Mouse (Mus musculus) A20 (cell line): ENCODE measurements around the gene Ptprg.

Experiments
- DNase-seq: peaks from one replicate; pipeline ENCODE4 v3.0.0-alpha.2; 2011; ENCODE audit warnings: low read depth, low spot score

Ptprg gene

DNA sequence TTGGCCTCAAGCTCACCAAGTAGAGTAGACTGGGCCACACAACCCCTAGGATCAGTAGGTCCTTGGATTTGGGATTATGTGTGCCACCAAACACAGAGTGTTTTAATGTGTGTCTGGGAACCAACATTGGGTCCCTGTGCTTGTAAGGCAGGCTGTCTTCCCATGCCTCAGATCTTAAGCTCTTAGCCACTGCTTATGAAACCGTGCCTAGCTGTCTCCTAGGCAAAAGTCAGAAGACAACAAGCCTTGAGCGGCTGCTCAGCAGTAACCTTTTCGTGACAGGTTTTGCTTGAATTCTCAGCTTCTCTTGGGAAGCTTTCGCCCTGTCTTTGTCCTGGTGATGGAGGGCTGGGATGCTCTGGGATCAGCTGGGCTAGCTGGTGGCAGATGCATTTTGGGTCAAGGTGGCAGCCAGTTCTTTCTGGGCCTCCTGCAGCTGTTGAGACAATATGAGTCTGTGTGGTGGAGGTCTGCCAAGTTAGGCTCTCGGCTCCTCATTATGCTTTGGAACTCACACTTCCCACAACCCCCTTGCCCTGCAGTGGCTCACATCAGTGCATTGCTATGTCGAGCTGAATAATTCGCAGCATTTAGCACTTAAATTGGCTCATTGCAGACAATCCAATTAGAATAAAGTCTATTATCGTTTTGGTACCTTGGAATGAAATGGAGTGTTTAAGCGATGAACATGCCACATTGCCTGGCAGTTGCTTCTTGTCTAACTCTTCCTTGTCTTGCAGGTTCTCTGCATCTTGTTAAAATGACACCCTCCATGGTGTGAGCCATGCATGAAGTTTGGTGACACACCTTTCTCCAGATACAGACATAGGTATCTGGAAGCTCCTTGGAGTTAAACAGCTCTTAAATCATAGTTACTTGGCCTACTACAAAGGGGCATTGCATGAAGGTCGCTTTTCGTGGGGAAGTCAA lies 321.9 kb downstream of the Ptprg start:
- DNase-seq = no peak

DNA sequence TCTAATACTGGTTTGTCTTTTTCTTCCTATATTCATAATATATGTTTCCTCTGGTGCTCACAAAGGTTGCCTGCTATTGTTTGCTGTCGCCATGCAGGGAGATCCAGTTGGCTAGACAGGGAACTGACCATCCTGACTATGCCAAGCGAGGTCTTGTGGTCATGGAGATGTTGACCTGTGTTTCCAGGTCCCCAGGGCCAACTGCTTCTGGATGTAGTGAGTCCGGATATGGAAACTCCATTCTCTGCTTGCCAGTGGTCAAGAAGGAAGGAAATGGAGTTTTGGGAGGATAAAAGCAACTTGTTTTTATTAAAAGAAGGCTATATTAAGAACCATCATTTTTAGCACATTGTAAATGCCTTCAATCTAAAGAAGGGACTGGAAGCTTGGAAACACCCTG lies 327.8 kb downstream of the Ptprg start:
- DNase-seq = no peak

DNA sequence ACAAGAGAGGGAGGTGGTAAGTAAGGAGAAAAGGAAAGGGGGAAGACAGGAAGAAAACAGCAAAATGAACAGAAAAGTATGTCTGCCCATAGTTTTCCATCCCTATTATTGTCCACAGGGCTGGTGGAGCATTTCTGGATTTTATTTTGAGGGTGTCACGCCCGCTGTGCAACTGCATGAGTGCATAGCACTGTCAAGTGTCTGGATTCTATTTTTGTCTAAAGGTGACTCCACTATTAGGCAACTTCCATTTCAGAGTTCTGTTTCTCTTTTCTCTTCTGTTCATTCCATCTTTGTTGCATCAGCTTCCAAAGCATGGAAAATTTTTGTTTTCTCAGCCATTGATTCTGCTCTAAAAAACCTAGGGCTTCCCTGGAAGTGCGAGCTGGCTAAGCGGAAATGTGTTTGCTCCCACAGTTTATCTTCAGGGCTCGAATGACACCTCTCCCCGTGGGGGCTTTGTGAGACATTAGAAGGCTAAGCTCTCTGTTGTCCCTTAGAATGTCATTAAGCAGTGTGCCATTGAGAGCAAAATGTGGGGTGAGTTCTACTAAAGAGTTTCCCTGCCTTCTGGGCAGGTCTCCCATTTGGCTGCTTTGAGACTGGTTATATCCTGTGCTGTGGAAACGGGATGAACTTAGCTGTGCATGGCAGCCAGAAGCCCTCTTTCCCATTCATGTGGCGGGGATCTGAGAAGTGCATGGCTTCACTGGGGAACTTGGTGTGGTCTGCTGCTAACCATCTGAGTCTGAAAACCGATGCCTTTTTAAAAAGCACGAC lies 330.0 kb downstream of the Ptprg start:
- DNase-seq = no peak

DNA sequence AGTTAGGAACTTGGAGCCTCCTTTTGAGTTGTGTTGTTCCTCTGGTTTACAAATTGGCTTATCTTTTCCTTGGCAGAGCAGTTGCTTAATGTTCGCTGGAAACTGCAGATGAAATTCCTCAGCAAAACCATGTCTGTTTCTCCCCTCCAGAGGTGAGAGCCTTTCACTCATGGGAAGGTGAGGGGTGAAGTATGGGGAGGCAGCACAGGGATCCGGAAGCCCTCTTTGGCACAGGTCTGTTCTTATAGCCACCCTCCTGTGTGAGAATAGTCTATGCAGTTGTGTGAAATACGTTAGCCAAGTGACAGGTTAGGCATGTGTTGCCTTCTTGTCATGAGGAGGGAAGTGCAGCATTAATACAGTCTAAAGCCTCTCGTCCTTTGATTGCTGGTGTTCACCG lies 330.7 kb downstream of the Ptprg start:
- DNase-seq = no peak

DNA sequence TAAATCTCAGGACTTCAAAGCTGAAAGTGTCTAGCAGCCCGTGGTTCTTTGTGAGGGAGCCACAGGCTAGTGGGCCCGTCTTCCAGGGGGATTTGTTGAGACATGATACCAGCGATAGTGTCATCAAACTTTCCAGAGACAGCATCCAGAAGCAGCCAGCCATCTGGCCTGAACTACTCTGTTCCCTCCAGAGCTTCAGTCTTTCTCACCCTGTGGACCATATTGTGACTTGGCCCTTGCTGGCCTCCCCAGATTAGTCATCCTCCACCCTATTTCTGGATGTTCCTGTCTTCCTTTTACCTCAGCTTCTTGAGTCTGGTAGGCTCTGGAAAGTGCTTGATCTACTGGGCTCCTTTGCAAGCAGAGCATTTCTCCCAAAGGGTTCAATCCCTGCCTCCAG lies 333.1 kb downstream of the Ptprg start:
- no peak for DNase-seq

DNA sequence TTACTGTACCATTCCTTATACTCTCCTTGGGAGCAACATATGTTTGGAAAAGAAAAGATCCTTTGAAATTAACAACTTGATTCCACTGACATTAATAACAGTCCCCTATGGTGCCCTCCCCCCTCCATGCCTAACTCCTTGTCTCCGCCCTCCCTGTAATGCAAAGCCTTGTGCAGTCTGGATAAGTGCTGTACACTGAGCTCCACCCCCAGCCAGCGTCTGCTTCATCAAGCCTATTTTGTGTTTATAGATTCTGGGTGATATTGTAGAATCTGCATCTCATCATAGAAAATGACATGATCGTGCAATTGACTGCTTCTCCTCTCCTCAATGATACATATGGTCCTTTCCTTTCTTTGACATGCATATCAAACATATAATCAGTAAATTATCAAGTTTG lies 337.6 kb downstream of the Ptprg start:
- no peak for DNase-seq

DNA sequence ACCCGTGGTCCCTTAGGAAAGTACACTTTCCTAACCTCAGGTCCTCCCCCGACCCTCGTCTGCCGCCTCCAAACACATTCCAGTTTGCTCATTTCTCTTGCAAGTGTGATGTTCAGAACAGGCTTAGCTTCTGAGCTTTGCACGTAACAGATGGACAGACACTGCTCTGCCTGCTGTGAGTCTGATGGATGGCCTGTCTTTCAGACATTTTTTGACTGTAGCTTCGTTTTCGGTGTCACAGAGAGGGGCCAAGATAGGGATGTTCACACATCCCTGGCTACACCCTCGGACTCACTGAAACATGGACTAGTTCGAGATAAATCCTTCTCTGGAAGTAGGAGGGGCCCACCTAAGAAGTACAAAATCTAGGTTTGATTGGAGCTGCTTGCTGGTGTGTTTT lies 339.3 kb downstream of the Ptprg start:
- DNase-seq = no peak

DNA sequence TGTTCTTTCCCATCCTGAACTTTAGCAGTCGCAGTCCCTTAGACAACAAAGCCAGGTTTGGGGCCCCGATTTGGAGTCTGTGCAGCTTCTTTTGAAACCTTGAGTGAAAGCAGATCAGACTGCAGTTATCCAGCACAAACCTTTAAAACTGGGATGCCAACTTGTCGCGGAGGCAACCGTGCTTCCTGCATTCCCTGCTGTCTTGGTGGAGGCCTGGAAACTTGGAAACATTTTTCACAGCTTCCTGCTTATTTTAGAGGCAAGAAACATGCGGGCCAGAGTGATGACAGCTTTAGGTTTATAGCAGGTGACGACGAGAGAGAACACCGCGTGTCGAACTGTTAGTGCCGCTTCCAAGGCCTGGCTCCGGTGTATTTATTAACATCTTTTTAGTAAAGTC lies 342.2 kb downstream of the Ptprg start:
- no peak for DNase-seq

DNA sequence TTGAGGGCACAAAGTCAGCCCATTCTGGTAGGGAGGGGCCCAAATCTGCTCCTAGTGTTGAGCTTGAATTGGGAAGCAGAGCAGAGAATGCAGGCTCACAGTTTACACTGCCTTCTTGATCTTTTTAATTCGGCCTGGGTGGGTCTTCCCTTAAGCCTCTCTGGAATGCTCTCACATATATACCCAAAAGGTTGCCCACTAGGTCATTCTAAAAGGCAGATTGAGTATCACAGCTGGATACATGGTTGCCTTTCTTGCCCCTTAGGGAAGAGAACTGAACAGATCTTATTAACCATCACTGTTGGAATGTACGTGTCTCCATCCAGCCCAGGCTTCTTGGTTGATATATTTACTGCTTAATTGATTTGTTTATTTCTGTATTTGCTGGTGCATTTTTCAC lies 349.5 kb downstream of the Ptprg start:
- DNase-seq = no peak

DNA sequence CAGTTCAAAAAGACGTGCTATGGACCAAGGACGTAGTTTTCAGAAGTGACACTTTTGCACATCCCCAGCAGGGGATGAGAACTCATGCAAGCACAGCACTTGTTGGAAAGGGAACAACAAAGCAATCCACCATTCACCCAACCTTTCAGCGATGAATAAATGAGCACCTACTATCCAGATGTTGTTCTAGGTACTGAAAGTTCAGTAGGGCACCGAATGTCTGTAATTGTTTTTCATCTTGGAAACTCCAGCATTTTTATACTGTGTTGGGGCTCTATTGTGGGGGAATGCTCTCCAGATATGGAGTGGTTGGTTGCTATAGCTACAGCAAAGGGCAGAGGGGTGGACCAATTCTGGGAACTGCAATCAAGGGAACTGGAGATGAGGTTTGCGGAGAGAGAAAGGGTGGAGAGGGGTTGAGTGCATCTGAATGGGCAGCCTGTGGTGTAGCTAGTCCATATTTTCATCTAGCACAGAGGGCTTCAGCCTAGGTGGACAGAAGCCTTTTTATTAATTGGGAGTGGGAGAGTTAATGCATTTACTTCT lies 352.9 kb downstream of the Ptprg start:
- DNase-seq = no peak

DNA sequence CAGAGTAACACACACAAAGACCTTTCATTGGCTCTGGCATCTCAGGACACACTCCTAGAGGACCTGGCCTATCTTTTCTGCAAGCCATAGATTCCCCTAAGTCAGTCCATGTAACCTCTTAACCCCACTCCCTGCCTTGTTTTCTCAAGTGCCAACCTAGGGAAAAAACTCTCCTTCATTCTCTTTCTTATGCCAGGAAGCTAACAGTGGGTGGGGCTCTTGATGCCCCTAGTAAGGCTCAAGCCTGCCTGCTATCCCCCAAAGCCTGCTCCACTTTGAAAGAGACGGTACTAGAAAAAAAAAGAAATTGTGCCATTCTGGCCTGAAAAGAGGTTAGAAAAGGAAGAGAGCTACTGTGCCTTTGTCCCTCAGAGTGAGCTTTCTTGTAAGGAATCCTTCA lies 358.9 kb downstream of the Ptprg start:
- no peak for DNase-seq

DNA sequence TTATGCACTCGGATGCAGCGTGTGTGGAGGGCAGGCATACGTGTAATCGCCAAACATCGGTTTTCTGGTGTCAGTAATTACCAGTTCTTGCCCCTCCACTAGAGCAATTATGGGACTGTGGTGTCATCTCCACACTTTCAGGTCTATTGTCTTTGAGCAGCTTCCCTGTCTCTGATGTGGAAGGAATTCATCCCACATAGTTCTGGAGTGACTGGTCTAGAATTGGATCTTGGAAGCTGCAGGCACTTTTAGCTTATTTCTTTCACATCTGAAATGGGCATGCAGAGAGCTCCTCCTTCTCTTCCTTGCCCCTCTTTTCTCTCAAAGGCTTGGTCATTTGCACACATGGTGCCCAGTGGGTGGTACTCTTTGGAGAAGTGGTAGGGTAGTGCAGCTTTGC lies 363.9 kb downstream of the Ptprg start:
- no peak for DNase-seq

DNA sequence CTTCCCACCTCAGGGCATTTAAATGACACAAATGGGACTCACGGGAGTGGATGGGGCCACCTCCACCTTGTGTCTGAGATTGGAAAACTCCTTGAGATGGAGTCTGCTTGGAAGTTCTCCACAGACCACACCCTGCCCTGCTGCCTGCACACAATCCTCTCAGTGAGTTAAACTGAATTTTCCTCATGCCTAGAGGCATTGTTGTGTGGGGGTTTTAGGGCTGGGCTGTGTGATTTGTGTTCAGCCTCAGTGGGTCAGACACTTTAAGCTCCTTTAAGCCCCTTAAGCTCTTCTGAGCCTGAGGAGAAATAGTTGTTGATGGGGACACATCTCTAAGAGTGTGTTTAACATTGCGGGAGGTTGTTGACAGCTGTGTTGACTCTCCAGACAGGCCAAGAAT lies 375.2 kb downstream of the Ptprg start:
- DNase-seq = no peak

DNA sequence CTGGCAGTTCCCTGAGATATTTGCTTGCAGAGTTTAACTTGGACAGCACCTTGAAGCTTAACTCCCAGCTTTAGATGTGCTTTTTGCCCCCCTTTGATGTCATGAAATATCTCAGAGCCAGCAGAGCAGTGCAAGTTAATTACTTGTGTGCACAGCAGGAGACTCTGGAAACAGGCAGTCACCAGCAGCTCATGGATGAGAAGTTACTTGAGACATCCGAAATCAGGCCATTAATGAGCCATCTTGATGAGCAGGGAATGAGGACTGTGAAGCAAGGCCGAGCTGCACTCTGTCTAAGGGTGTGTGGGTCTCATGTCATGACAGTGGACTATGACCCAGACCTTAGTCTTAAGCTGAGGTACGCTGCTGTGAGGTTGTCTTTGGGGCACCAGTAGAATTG lies 379.2 kb downstream of the Ptprg start:
- no peak for DNase-seq

DNA sequence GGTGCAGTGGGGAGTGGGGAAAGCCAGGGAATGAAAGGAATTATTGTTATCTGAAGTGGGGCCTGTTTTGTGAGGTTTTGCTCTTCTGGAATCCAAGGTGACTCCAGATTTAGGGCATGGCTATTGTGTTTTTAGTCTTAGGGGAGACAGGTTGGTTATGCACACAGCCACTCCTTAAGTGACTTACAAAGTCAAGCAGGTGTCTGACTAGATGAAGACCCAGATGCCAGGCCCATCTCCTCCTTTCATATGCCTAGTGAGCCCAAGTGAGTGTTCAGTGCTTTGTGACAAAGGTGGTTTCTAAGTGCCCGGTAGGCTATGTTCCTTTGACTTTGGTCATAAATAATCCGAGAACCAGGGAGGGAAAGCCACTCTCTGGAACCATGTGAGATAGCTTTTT lies 381.2 kb downstream of the Ptprg start:
- DNase-seq = no peak

DNA sequence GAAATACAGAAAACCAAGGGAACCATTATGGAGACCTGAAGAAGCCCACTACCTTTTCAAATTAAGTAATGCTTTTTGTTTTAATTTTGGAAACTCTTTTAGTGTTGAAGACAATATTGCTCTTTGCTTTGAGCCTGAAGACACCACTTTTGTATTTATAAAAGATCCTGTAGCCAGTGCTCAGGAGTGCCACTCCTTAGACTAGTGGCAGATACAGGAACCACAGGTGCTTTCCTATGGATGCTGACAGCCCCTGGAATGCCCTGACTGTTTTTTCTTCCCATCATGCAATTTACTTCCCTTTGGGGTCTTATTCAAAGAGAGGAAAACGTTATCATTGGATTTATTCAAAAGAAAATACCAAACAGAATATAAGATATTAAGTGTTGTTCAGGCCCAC lies 381.9 kb downstream of the Ptprg start:
- no peak for DNase-seq

DNA sequence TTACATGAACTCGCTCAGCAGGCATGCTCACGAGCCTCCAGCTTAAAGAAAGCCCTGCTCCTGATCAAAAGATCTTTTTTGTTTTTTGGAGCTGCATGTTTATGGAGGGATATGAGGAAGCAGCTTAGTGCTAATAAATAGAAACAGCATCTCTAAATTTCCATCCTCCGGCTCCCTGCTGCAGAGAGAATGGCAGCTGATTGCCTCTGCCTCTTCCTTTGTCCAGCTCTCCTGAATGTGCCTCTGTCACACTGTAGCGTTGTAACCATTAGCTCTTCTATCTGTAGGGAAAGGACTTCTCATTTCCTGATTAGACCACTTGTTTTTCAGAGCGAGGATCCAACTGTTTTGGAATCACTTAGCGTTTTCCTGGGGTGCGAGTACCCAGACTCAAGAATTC lies 382.4 kb downstream of the Ptprg start:
- no peak for DNase-seq

DNA sequence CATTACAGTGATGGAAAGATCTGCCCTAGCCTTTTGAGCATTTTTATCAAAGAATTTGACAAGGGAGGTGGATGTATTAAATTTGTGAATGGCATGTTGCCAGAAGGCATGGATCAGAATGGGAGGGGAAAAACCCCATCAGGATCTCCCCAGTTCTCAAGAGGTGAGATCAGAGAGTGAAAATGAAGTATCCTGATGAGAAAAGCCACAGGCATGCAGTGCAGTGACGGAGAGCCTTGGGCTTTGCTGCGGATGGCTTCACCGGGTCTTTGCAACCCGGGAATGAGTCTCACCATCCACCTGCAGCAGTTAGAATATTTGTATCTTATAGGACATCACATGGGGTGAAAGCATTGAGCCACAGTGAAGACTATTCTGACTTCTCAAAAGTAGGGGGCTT lies 385.6 kb downstream of the Ptprg start:
- no peak for DNase-seq

DNA sequence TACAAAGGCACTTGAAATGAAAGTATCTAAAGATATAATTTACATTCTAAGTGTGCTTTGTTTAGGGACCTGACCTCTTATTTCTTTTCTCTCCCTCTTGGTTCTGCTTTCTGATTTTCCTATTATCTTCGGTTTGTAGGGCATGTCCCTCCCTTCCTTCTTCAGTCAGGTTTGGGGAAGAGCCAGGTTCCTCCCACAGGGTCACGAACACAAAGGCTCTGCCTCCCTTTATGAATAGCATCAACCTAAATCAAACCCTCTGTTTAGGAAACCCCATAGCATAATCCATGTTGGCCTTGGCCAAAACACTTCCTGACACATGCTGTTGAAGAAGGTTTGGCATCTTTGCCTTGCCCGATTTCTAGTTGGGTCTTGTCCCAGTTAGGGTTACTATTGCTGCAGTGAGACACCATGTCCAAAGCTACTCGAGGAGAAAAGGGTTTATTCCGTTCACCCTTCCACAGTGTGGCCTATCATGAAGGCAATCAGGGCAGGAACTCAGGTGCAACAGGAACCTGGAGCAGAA lies 388.7 kb downstream of the Ptprg start:
- DNase-seq = no peak

DNA sequence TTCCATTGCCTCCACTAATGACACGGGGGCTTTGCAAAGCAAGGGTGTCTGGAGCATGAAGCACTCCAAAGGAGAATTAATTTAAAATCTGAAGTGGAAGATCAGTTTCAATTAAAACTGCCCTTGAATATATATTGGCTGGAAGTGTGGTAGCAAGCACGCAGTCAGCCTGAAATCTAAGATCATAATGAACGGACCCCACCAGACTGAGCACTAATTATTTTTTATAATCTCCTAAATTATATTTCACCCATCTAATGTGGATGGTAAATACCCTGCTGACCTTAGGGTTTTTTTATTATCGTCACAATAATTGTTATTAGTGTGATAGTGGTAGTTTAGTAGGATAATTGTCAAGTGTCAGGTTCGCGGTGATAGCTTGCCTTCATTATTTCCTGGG lies 397.0 kb downstream of the Ptprg start:
- DNase-seq = no peak

DNA sequence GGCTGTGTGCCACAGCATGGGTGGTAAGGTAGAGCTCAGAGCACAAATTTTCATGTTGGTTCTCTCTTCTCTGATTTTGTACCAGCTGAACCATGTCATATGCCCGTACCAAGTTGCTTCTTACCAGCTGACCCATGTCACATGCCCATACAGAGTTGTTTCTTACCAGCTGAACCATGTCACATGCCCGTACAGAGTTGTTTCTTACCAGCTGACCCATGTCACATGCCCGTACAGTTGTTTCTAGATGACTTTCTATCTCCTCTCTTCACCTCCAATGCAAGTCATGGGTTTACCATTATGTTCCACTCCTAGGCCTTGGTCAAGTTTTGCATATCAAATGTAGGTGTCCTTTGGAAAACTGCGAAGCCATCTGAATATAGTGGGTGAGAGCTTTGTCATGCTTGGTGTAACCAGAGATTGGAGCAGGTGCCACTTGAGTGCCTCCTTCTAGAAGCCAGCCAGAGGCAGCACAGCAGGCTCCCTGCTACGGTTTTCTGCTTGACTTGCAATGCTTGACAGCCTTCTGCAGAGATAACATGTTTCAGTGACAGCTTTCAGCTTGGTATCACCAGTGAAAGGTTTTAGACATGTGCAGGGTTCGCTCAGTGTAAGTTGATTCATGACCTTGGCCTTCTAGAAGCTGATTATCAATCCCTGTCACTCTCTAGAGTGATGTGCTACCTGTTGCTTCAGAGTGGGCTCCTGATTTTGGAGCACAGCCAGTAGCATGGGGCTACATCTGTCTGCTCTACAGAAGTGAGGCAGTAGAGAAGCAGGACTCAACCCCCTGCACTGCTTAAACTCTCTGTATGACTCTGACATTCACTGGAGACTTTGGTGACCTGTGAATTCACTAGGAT lies 401.9 kb downstream of the Ptprg start:
- no peak for DNase-seq
